18 mouse cellular contexts compared by ENCODE assay signal in the genomic region with DNA sequence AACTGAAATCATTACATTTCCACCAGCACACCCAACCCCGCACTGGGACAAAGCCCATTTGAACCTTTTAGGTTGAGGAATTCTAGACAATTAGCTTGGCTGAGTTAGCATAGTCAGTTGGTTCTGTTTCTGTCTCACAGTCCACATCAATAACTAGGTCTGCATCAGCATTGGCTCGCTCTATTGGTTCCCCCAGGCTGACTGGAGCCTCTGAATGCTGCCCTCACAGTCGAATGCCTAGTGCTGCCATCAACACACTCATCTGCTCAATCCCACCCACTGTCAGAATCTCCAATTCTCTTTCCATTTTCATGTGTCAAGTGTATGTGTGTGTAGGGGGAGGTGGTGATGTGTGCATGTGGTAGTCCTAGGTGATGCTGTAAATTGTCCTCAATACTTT.
"Had no signal": no experiment of that assay in that cellular context is flagged by ENCODE, and none has a peak within 500 bp of the region (broad histone marks: within the 10 kb centered on the region; RNA-seq: fewer than 3 reads in every experiment).

No protein-coding gene starts in this region.

- H3K4me3 ChIP-seq: lung, embryonic 15.5 days; megakaryocyte, embryonic 14.5 days; midbrain, embryonic 13.5 days; myocyte; neural tube, embryonic 13.5 days; neural tube, embryonic 15.5 days had no signal

- H3K9me3 ChIP-seq: lung, embryonic 15.5 days; megakaryocyte, embryonic 14.5 days; midbrain, embryonic 13.5 days; neural tube, embryonic 13.5 days; neural tube, embryonic 15.5 days had no signal

- H3K27me3 ChIP-seq: lung, embryonic 15.5 days; megakaryocyte, embryonic 14.5 days; midbrain, embryonic 13.5 days; neural tube, embryonic 13.5 days; neural tube, embryonic 15.5 days had no signal

- H3K27ac ChIP-seq: lung, embryonic 15.5 days; macrophage; midbrain, embryonic 13.5 days; neural tube, embryonic 13.5 days; neural tube, embryonic 15.5 days had no signal

- DNase-seq: lung, adult 2 months; lung, postnatal 14 days; lung, postnatal 36 days; retina, postnatal 1 day; right cerebral cortex, adult 18-20 months; right cerebral cortex, postnatal 25 days; right cerebral cortex, postnatal 4 days; spleen, adult 18-20 months; thymus, adult 18-20 months; thymus, postnatal 14 days; thymus, postnatal 36 days had no signal

- H3K4me1 ChIP-seq: lung, embryonic 15.5 days; megakaryocyte, embryonic 14.5 days; midbrain, embryonic 13.5 days; neural tube, embryonic 13.5 days; neural tube, embryonic 15.5 days had no signal
